14 mouse cellular contexts compared by ENCODE assay signal in the genomic region with DNA sequence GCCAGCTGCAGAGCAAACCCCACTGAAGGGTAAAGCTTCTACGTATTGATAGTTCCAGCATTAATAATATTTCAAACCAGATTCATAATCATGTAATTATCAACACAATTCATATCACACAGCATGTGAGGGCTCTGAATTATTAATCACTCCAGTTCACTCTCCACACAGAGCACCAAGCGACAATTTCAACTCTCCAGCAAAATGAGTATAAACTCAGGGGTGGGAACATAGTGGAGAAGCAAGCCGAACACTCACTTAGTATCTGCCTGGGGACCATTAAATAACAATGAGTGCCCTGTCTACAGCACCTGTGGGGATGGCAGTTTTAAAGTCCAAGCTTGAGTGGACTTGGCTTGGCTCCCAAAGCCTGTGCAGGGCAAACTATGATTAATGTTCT.
"Had no signal": no experiment of that assay in that cellular context is flagged by ENCODE, and none has a peak within 500 bp of the region (broad histone marks: within the 10 kb centered on the region; RNA-seq: fewer than 3 reads in every experiment).

No protein-coding gene starts in this region.

- H3K27me3 ChIP-seq: liver, embryonic 13.5 days; neural tube, embryonic 12.5 days had no signal

- H3K4me3 ChIP-seq: liver, embryonic 13.5 days; neural tube, embryonic 12.5 days had no signal

- H3K36me3 ChIP-seq: liver, embryonic 13.5 days; neural tube, embryonic 12.5 days had no signal

- H3K9me3 ChIP-seq: liver, embryonic 13.5 days; neural tube, embryonic 12.5 days had no signal

- H3K4me1 ChIP-seq: liver, embryonic 13.5 days; neural tube, embryonic 12.5 days had no signal

- H3K9ac ChIP-seq: liver, embryonic 13.5 days; neural tube, embryonic 12.5 days had no signal

- DNase-seq: kidney, adult 11 months; kidney, postnatal 10 days; kidney, postnatal 4 days; liver, embryonic 13.5 days; lung, adult 2 months; lung, postnatal 14 days; lung, postnatal 4 days; midbrain, embryonic 14.5 days; right cerebral cortex, adult 18-20 months; right cerebral cortex, postnatal 14 days; right cerebral cortex, postnatal 4 days; thymus, postnatal 25 days had no signal

- H3K4me2 ChIP-seq: liver, embryonic 13.5 days; midbrain, embryonic 11.5 days; neural tube, embryonic 12.5 days had no signal

- H3K27ac ChIP-seq: liver, embryonic 13.5 days; neural tube, embryonic 12.5 days had no signal
